Mouse (Mus musculus) intestine, embryonic 16.5 days (tissue): ENCODE results near the gene Eno1. TPM values are rescaled to one million over a fixed set of nuclear protein-coding genes. Genes with fewer than 3 reads are reported as not detected.

Experiments used
- ATAC-seq: fragments of 200-750 bp; cut with Nextera tagmentation; 2 replicates; pipeline ENCODE4 v1.8.0; 2017; ENCODE audit warnings: moderate TSS enrichment, moderate library complexity
- H3K27ac ChIP-seq: fragments of 300-500 bp; sonication (generic); 2 replicates; pipeline ENCODE4 v1.5.1; 2014; ENCODE audit warnings: mild to moderate bottlenecking, low read length
- H3K27me3 ChIP-seq: fragments of 300-500 bp; sonication (generic); replicated peaks from 2 replicates; pipeline ENCODE4 v1.6.1; 2014; ENCODE audit warnings: low read length, control low read depth, mixed read lengths; ENCODE audit not compliant: control insufficient read depth, insufficient read depth
- H3K36me3 ChIP-seq: fragments of 300-500 bp; sonication (generic); 2 replicates; pipeline ENCODE4 v1.6.1; 2014; ENCODE audit warnings: low read length, control low read depth; ENCODE audit not compliant: control insufficient read depth, insufficient read depth
- H3K4me1 ChIP-seq: fragments of 300-500 bp; sonication (generic); 2 replicates; pipeline ENCODE4 v1.6.1; 2014; ENCODE audit warnings: low read length, control low read depth, mixed read lengths; ENCODE audit not compliant: control insufficient read depth, insufficient read depth
- H3K4me2 ChIP-seq: fragments of 300-500 bp; sonication (generic); 2 replicates; pipeline ENCODE4 v1.6.1; 2014; ENCODE audit warnings: low read depth, low read length, control low read depth
- H3K4me3 ChIP-seq: fragments of 300-500 bp; sonication (generic); 2 replicates; pipeline ENCODE4 v1.5.1; 2014; ENCODE audit warnings: mild to moderate bottlenecking, low read length
- H3K9ac ChIP-seq: fragments of 300-500 bp; sonication (generic); 2 replicates; pipeline ENCODE4 v1.6.1; 2014; ENCODE audit warnings: low read depth, low read length
- H3K9me3 ChIP-seq: fragments of 300-500 bp; sonication (generic); 2 replicates; pipeline ENCODE4 v1.6.1; 2016; ENCODE audit warnings: low read length, control low read depth; ENCODE audit not compliant: control insufficient read depth
- WGBS: fragments of 180-500 bp; shearing (Covaris S2); extraction: QIAGEN DNeasy Blood & Tissue Kit; methylation state at CpG from one replicate; pipeline ENCODE4 v1.1.7; 2014; 5-methylcytosine and 5-hydroxymethylcytosine counted together
- polyA plus RNA-seq: library from polyadenylated mRNA; unstranded; fragments of >200 nt; fragmentation: Nextera tagmentation; extraction: Ambion mirVana; gene quantifications from 2 replicates; pipeline ENCODE4 v1.2.1, GENCODE M21; 2015

The Eno1 gene
- 1,882 and 2,067 TPM in 2 replicates for polyA plus RNA-seq

- peaks cover 24% of the 10 kb centered on the region for H3K4me1 ChIP-seq
- peaks cover 10% of the 10 kb centered on the region for H3K36me3 ChIP-seq
- peak within 1 kb of the TSS; percentile 97 for H3K27ac ChIP-seq
- under 1% methylated on average over 74 of the region's 78 CpGs for WGBS
- H3K4me2 ChIP-seq: peak within 1 kb of the TSS; percentile 74
- no peaks in the 10 kb centered on the region for H3K27me3 ChIP-seq
- peak within 1 kb of the TSS; percentile 89 for H3K9ac ChIP-seq
- H3K4me3 ChIP-seq: peak within 1 kb of the TSS; percentile 88
- ATAC-seq: peak; percentile 97
- H3K9me3 ChIP-seq: no peaks in the 10 kb centered on the region
These were observed at the start of gene Eno1 for GRCm38 (mm10) chr4:150236521-150237481. Eno1 (plus strand) TSS chr4:150236721.

- Histone ChIP-seq H3K9me3 (no peaks in the 10 kb centered on the region), H3K4me2 (no peak overlapping the region; the same call in 1 of the 2 replicates), H3K27ac (no peak overlapping the region), H3K27me3 (no peaks in the 10 kb centered on the region), H3K9ac (no peak overlapping the region), H3K4me3 (no peak overlapping the region), H3K4me1 (no peaks in the 10 kb centered on the region), H3K36me3 (no peaks in the 10 kb centered on the region)
- ATAC-seq: peak; percentile 60
- 47% methylated on average over 11 of the region's 11 CpGs for WGBS
These were observed 48.3 kb upstream of the Eno1 start for GRCm38 (mm10) chr4:150188236-150188635.

- no peaks in the 10 kb centered on the region for H3K9me3 ChIP-seq
- WGBS: 75% methylated on average over 6 of the region's 6 CpGs
- H3K27me3 ChIP-seq: no peaks in the 10 kb centered on the region
- no peak overlapping the region for H3K4me2 ChIP-seq
- H3K27ac ChIP-seq: no peak overlapping the region
- no peaks in the 10 kb centered on the region for H3K36me3 ChIP-seq
- H3K9ac ChIP-seq: no peak overlapping the region
- H3K4me1 ChIP-seq: no peaks in the 10 kb centered on the region
- ATAC-seq: no peak
- H3K4me3 ChIP-seq: no peak overlapping the region
These were observed 44.3 kb upstream of the Eno1 start for GRCm38 (mm10) chr4:150192199-150192598.

- Histone ChIP-seq H3K9ac (no peak overlapping the region), H3K4me3 (no peak overlapping the region), H3K4me2 (no peak overlapping the region), H3K9me3 (no peaks in the 10 kb centered on the region), H3K27me3 (no peaks in the 10 kb centered on the region), H3K4me1 (no peaks in the 10 kb centered on the region), H3K36me3 (no peaks in the 10 kb centered on the region), H3K27ac (no peak overlapping the region)
- WGBS: 42% methylated on average over 1 of the region's 1 CpGs
- ATAC-seq: no peak
These were observed 42.6 kb upstream of the Eno1 start for GRCm38 (mm10) chr4:150193915-150194314.

- H3K4me2 ChIP-seq: no peak overlapping the region
- no peak overlapping the region for H3K27ac ChIP-seq
- no peak overlapping the region for H3K9ac ChIP-seq
- ATAC-seq: no peak
- no peak overlapping the region for H3K4me3 ChIP-seq
- H3K4me1 ChIP-seq: peaks cover 8% of the 10 kb centered on the region; the same call in 1 of the 2 replicates
- no peaks in the 10 kb centered on the region for H3K36me3 ChIP-seq
- 71% methylated on average over 9 of the region's 9 CpGs for WGBS
- H3K9me3 ChIP-seq: no peaks in the 10 kb centered on the region
- H3K27me3 ChIP-seq: no peaks in the 10 kb centered on the region
These were observed 38.3 kb upstream of the Eno1 start for GRCm38 (mm10) chr4:150198268-150198667.

- no peak for ATAC-seq
These were observed 35.3 kb upstream of the Eno1 start, which contains the start of gene Car6 for GRCm38 (mm10) chr4:150201232-150201631. Car6 (minus strand) TSS chr4:150201332.

GRCm38 (mm10) chr4:150202702-150203101 lies 33.8 kb upstream of the Eno1 start:
- H3K36me3 ChIP-seq: no peaks in the 10 kb centered on the region
- ATAC-seq: peak; percentile 82
- no peak overlapping the region for H3K4me2 ChIP-seq
- no peaks in the 10 kb centered on the region for H3K9me3 ChIP-seq
- 63% methylated on average over 5 of the region's 5 CpGs for WGBS
- H3K9ac ChIP-seq: no peak overlapping the region
- H3K4me3 ChIP-seq: no peak overlapping the region
- H3K4me1 ChIP-seq: peaks cover 8% of the 10 kb centered on the region; the same call in 1 of the 2 replicates
- no peaks in the 10 kb centered on the region for H3K27me3 ChIP-seq
- H3K27ac ChIP-seq: no peak overlapping the region

More at GRCm38 (mm10) chr4:150201232-150201631, 35.3 kb upstream of the Eno1 start, which contains the start of gene Car6:
- no peaks in the 10 kb centered on the region for H3K9me3 ChIP-seq
- no peaks in the 10 kb centered on the region for H3K27me3 ChIP-seq
- no peak within 1 kb of the TSS for H3K4me2 ChIP-seq
- WGBS: 78% methylated on average over 5 of the region's 5 CpGs
- H3K4me1 ChIP-seq: peaks cover 8% of the 10 kb centered on the region; the same call in 1 of the 2 replicates
- no peak within 1 kb of the TSS for H3K9ac ChIP-seq
- no peaks in the 10 kb centered on the region for H3K36me3 ChIP-seq
- no peak within 1 kb of the TSS for H3K27ac ChIP-seq
- no peak within 1 kb of the TSS for H3K4me3 ChIP-seq

- Histone ChIP-seq H3K4me2 (no peak overlapping the region), H3K9ac (no peak overlapping the region), H3K4me1 (peaks cover 8% of the 10 kb centered on the region; the same call in 1 of the 2 replicates), H3K9me3 (no peaks in the 10 kb centered on the region), H3K27ac (no peak overlapping the region), H3K27me3 (no peaks in the 10 kb centered on the region), H3K4me3 (no peak overlapping the region), H3K36me3 (no peaks in the 10 kb centered on the region)
- ATAC-seq: no peak
- WGBS: 67% methylated on average over 3 of the region's 3 CpGs
These were observed 31.6 kb upstream of the Eno1 start for GRCm38 (mm10) chr4:150204877-150205276.

GRCm38 (mm10) chr4:150209751-150210150 lies 26.8 kb upstream of the Eno1 start:
- no peak overlapping the region for H3K27ac ChIP-seq
- no peak overlapping the region for H3K4me3 ChIP-seq
- ATAC-seq: no peak
- WGBS: 95% methylated on average over 5 of the region's 5 CpGs
- H3K4me1 ChIP-seq: no peaks in the 10 kb centered on the region; the same call in 1 of the 2 replicates
- H3K27me3 ChIP-seq: no peaks in the 10 kb centered on the region
- no peak overlapping the region for H3K4me2 ChIP-seq
- H3K9me3 ChIP-seq: no peaks in the 10 kb centered on the region
- H3K9ac ChIP-seq: no peak overlapping the region
- no peaks in the 10 kb centered on the region for H3K36me3 ChIP-seq
